Mouse (Mus musculus): ENCODE data around the gene Ppp3cb. TPM values are rescaled to one million over a fixed set of nuclear protein-coding genes. Genes with fewer than 3 reads are reported as not detected.

The Ppp3cb gene
- total RNA-seq (2023; ENCODE audit: inconsistent age) = 103 to 113 TPM (median 110 TPM) in 4 replicates

GRCm38 (mm10) chr14:20546415-20546814, at the start of gene Ppp3cb:
Ppp3cb (minus strand) TSS chr14:20546573.

GRCm38 (mm10) chr14:20496603-20497002, 49.8 kb downstream of the Ppp3cb start, which contains the start of gene Mss51:
Mss51 (minus strand) TSS chr14:20496901.

GRCm38 (mm10) chr14:20479291-20480194, 66.8 kb downstream of the Ppp3cb start, which contains the start of gene Anxa7:
Anxa7 (minus strand) TSS chr14:20480133.

GRCm38 (mm10) chr14:20451765-20452331, 94.5 kb downstream of the Ppp3cb start, which contains the start of gene Cfap70:
Cfap70 (minus strand) TSS chr14:20452226.

Other genes with a start within 250 kb of the Ppp3cb start
- gene Ecd, start 198.5 kb downstream of the Ppp3cb start, total RNA-seq (2023; ENCODE audit: inconsistent age) = 48.4 to 50.7 TPM (median 49.4 TPM) in 4 replicates
- 32.7 to 40.9 TPM (median 37.8 TPM) in 4 replicates for gene Fam149b, start 198.4 kb downstream of the Ppp3cb start, total RNA-seq (2023; ENCODE audit: inconsistent age)
- gene Dnajc9, start 157.7 kb downstream of the Ppp3cb start, total RNA-seq (2023; ENCODE audit: inconsistent age) = 71.4 to 100 TPM (median 83.0 TPM) in 4 replicates
- gene Mrps16, start 152.9 kb downstream of the Ppp3cb start, total RNA-seq (2023; ENCODE audit: inconsistent age) = 37.0 to 48.3 TPM (median 37.6 TPM) in 4 replicates
- gene Cfap70, start 94.3 kb downstream of the Ppp3cb start, total RNA-seq (2023; ENCODE audit: inconsistent age) = 0.22 to 0.60 TPM in 2 of 4 replicates, not detected in the others
- gene Anxa7, start 66.4 kb downstream of the Ppp3cb start, total RNA-seq (2023; ENCODE audit: inconsistent age) = 44.5 to 58.3 TPM (median 51.4 TPM) in 4 replicates
- 3.6 to 5.4 TPM (median 4.4 TPM) in 4 replicates for gene Mss51, start 49.7 kb downstream of the Ppp3cb start, total RNA-seq (2023; ENCODE audit: inconsistent age)
- gene Usp54, start 94.5 kb upstream of the Ppp3cb start, total RNA-seq (2023; ENCODE audit: inconsistent age) = 4.1 to 6.9 TPM (median 4.3 TPM) in 4 replicates
- gene Myoz1, start 110.0 kb upstream of the Ppp3cb start, total RNA-seq (2023; ENCODE audit: inconsistent age) = not detected in 4 replicates
- 0.16 to 0.18 TPM in 2 of 4 replicates, not detected in the others for gene Synpo2l, start 121.8 kb upstream of the Ppp3cb start, total RNA-seq (2023; ENCODE audit: inconsistent age)
- 229 to 252 TPM (median 238 TPM) in 4 replicates for gene Sec24c, start 127.7 kb upstream of the Ppp3cb start, total RNA-seq (2023; ENCODE audit: inconsistent age)
- 6.0 to 8.5 TPM (median 7.1 TPM) in 4 replicates for gene Fut11, start 148.4 kb upstream of the Ppp3cb start, total RNA-seq (2023; ENCODE audit: inconsistent age)
- 30.7 to 45.8 TPM (median 37.1 TPM) in 4 replicates for gene Chchd1, start 156.4 kb upstream of the Ppp3cb start, total RNA-seq (2023; ENCODE audit: inconsistent age)
- gene Zswim8, start 161.0 kb upstream of the Ppp3cb start, total RNA-seq (2023; ENCODE audit: inconsistent age) = 193 to 211 TPM (median 204 TPM) in 4 replicates
- gene Ndst2, start 188.0 kb upstream of the Ppp3cb start, total RNA-seq (2023; ENCODE audit: inconsistent age) = 43.6 to 64.0 TPM (median 51.3 TPM) in 4 replicates
- gene Camk2g, start 247.5 kb upstream of the Ppp3cb start, total RNA-seq (2023; ENCODE audit: inconsistent age) = 17.5 to 27.2 TPM (median 21.8 TPM) in 4 replicates

All from B cell, adult (primary cell).